Mouse (Mus musculus) embryonic facial prominence, embryonic 11.5 days (tissue): ENCODE results near the gene Dhdds. TPM values are rescaled to one million over a fixed set of nuclear protein-coding genes. Genes with fewer than 3 reads are reported as not detected.

Experiments
- ATAC-seq: fragments of 200-750 bp; cut with Nextera tagmentation; replicated peaks from 2 replicates; pipeline ENCODE4 v1.8.0; 2017; ENCODE audit warnings: low read depth; ENCODE audit not compliant: insufficient number of reproducible peaks, low FRiP score, low TSS enrichment
- DNase-seq: peaks from one replicate; pipeline ENCODE4 v3.0.0-alpha.2; 2015; ENCODE audit warnings: low spot score
- H3K27ac ChIP-seq: fragments of 300-500 bp; sonication (generic); replicated peaks from 2 replicates; pipeline ENCODE4 v1.5.1; 2014; ENCODE audit warnings: mild to moderate bottlenecking, low read depth, low read length, control low read depth
- H3K27me3 ChIP-seq: fragments of 300-500 bp; sonication (generic); 2 replicates; pipeline ENCODE4 v1.6.1; 2014; ENCODE audit warnings: mild to moderate bottlenecking, low read length, moderate library complexity, mixed read lengths; ENCODE audit not compliant: control insufficient read depth, insufficient read depth
- H3K36me3 ChIP-seq: fragments of 300-500 bp; sonication (generic); replicated peaks from 2 replicates; pipeline ENCODE4 v1.6.1; 2014; ENCODE audit warnings: low read depth, mild to moderate bottlenecking, low read length, moderate library complexity, mixed read lengths; ENCODE audit not compliant: control insufficient read depth, insufficient read depth
- H3K4me1 ChIP-seq: fragments of 300-500 bp; sonication (generic); 2 replicates; pipeline ENCODE4 v1.6.1; 2014; ENCODE audit warnings: low read length, mixed read lengths; ENCODE audit not compliant: control insufficient read depth, insufficient read depth
- H3K4me2 ChIP-seq: fragments of 300-500 bp; sonication (generic); 2 replicates; pipeline ENCODE4 v1.6.1; 2014; ENCODE audit warnings: low read depth, mild to moderate bottlenecking, control low read depth, low read length, moderate library complexity
- H3K4me3 ChIP-seq: fragments of 300-500 bp; sonication (generic); 2 replicates; pipeline ENCODE4 v1.5.1; 2014; ENCODE audit warnings: low read depth, low read length, control low read depth
- H3K9ac ChIP-seq: fragments of 300-500 bp; sonication (generic); replicated peaks from 2 replicates; pipeline ENCODE4 v1.6.1; 2014; ENCODE audit warnings: mild to moderate bottlenecking, control low read depth, low read length
- H3K9me3 ChIP-seq: fragments of 300-500 bp; sonication (generic); replicated peaks from 2 replicates; pipeline ENCODE4 v1.6.1; 2016; ENCODE audit warnings: mild to moderate bottlenecking, low read length, inconsistent platforms, mixed read lengths; ENCODE audit not compliant: control insufficient read depth
- WGBS: fragments of 180-500 bp; shearing (Covaris S2); extraction: QIAGEN DNeasy Blood & Tissue Kit; methylation state at CpG from one replicate; pipeline ENCODE4 v1.1.7; 2014; 5-methylcytosine and 5-hydroxymethylcytosine counted together
- polyA plus RNA-seq: library from polyadenylated mRNA; unstranded; fragments of >200 nt; fragmentation: Nextera tagmentation; extraction: Ambion mirVana; gene quantifications from 2 replicates; pipeline ENCODE4 v1.2.1, GENCODE M21; 2014

The Dhdds gene
- polyA plus RNA-seq, 1 experiment from 2014 or later = 38.1 TPM

- Histone ChIP-seq H3K4me3 (no peak overlapping the region), H3K27me3 (no peaks in the 10 kb centered on the region), H3K4me2 (no peak overlapping the region), H3K4me1 (no peaks in the 10 kb centered on the region), H3K27ac (no peak overlapping the region), H3K9me3 (no peaks in the 10 kb centered on the region), H3K36me3 (no peaks in the 10 kb centered on the region), H3K9ac (no peak overlapping the region)
- DNase-seq (no peak), ATAC-seq (no peak)
- WGBS = 72% methylated on average over 13 of the region's 13 CpGs
These were observed 60.1 kb downstream of the Dhdds start for GRCm38 (mm10) chr4:133940386-133941260.

GRCm38 (mm10) chr4:133938077-133938476, 62.6 kb downstream of the Dhdds start:
- Histone ChIP-seq H3K4me1 (no peaks in the 10 kb centered on the region), H3K36me3 (no peaks in the 10 kb centered on the region), H3K4me2 (no peak overlapping the region), H3K27ac (no peak overlapping the region), H3K9ac (no peak overlapping the region; the same call in 1 of the 2 replicates), H3K9me3 (no peaks in the 10 kb centered on the region), H3K27me3 (no peaks in the 10 kb centered on the region), H3K4me3 (no peak overlapping the region)
- DNase-seq = no peak
- WGBS = 44% methylated on average over 2 of the region's 2 CpGs
- ATAC-seq = no peak

- Histone ChIP-seq H3K9me3 (no peaks in the 10 kb centered on the region), H3K27ac (no peak overlapping the region), H3K4me3 (no peak overlapping the region), H3K36me3 (no peaks in the 10 kb centered on the region), H3K27me3 (no peaks in the 10 kb centered on the region), H3K4me2 (no peak overlapping the region), H3K9ac (no peak overlapping the region), H3K4me1 (0 out of 2 replicates have a peak, but pooled peaks cover 3% of the 10 kb centered on the region)
- no peak for ATAC-seq
- 77% methylated on average over 3 of the region's 3 CpGs for WGBS
- no peak for DNase-seq
These were observed 68.9 kb downstream of the Dhdds start for GRCm38 (mm10) chr4:133931785-133932184.

- Histone ChIP-seq H3K9ac (no peak overlapping the region), H3K4me2 (no peak overlapping the region), H3K4me3 (no peak overlapping the region), H3K27ac (no peak overlapping the region), H3K4me1 (0 out of 2 replicates have a peak, but pooled peaks cover 3% of the 10 kb centered on the region), H3K27me3 (no peaks in the 10 kb centered on the region), H3K36me3 (no peaks in the 10 kb centered on the region), H3K9me3 (no peaks in the 10 kb centered on the region)
- 15% methylated on average over 10 of the region's 10 CpGs for WGBS
- ATAC-seq (no peak), DNase-seq (peak; percentile 53)
These were observed 69.4 kb downstream of the Dhdds start for GRCm38 (mm10) chr4:133931349-133931748.

- Histone ChIP-seq H3K4me2 (no peak overlapping the region), H3K27me3 (no peaks in the 10 kb centered on the region), H3K4me1 (0 out of 2 replicates have a peak, but pooled peaks cover 3% of the 10 kb centered on the region), H3K27ac (no peak overlapping the region), H3K9me3 (no peaks in the 10 kb centered on the region), H3K4me3 (no peak overlapping the region), H3K9ac (no peak overlapping the region), H3K36me3 (no peaks in the 10 kb centered on the region)
- 43% methylated on average over 7 of the region's 7 CpGs for WGBS
- ATAC-seq = no peak
- no peak for DNase-seq
These were observed 71.4 kb downstream of the Dhdds start for GRCm38 (mm10) chr4:133929278-133929670.

- H3K4me3 ChIP-seq = no peak overlapping the region
- no peak overlapping the region for H3K9ac ChIP-seq
- H3K4me1 ChIP-seq = 0 out of 2 replicates have a peak, but pooled peaks cover 3% of the 10 kb centered on the region
- H3K27me3 ChIP-seq = no peaks in the 10 kb centered on the region
- H3K27ac ChIP-seq = no peak overlapping the region
- 36% methylated on average over 15 of the region's 15 CpGs for WGBS
- DNase-seq = peak; percentile 38
- no peak for ATAC-seq
- H3K36me3 ChIP-seq = no peaks in the 10 kb centered on the region
- H3K4me2 ChIP-seq = no peak overlapping the region
- no peaks in the 10 kb centered on the region for H3K9me3 ChIP-seq
These were observed 72.0 kb downstream of the Dhdds start for GRCm38 (mm10) chr4:133928576-133929277.

- Histone ChIP-seq H3K27ac (no peak overlapping the region), H3K27me3 (no peaks in the 10 kb centered on the region), H3K36me3 (no peaks in the 10 kb centered on the region), H3K4me3 (no peak overlapping the region), H3K4me1 (0 out of 2 replicates have a peak, but pooled peaks cover 3% of the 10 kb centered on the region), H3K4me2 (no peak overlapping the region), H3K9me3 (no peaks in the 10 kb centered on the region), H3K9ac (no peak overlapping the region)
- no peak for DNase-seq
- no peak for ATAC-seq
- WGBS = 80% methylated on average over 4 of the region's 4 CpGs
These were observed 75.5 kb downstream of the Dhdds start for GRCm38 (mm10) chr4:133925204-133925603.

- DNase-seq (no peak), ATAC-seq (no peak)
- H3K27me3 ChIP-seq = no peaks in the 10 kb centered on the region
- no peak overlapping the region for H3K4me3 ChIP-seq
- H3K4me1 ChIP-seq = 0 out of 2 replicates have a peak, but pooled peaks cover 3% of the 10 kb centered on the region
- no peaks in the 10 kb centered on the region for H3K36me3 ChIP-seq
- H3K9me3 ChIP-seq = no peaks in the 10 kb centered on the region
- 92% methylated on average over 5 of the region's 5 CpGs for WGBS
- no peak overlapping the region for H3K27ac ChIP-seq
- H3K9ac ChIP-seq = no peak overlapping the region
- no peak overlapping the region for H3K4me2 ChIP-seq
These were observed 77.0 kb downstream of the Dhdds start for GRCm38 (mm10) chr4:133923743-133924142.
